Comparison of ENCODE assay signal across 12 mouse cellular contexts in the genomic region with DNA sequence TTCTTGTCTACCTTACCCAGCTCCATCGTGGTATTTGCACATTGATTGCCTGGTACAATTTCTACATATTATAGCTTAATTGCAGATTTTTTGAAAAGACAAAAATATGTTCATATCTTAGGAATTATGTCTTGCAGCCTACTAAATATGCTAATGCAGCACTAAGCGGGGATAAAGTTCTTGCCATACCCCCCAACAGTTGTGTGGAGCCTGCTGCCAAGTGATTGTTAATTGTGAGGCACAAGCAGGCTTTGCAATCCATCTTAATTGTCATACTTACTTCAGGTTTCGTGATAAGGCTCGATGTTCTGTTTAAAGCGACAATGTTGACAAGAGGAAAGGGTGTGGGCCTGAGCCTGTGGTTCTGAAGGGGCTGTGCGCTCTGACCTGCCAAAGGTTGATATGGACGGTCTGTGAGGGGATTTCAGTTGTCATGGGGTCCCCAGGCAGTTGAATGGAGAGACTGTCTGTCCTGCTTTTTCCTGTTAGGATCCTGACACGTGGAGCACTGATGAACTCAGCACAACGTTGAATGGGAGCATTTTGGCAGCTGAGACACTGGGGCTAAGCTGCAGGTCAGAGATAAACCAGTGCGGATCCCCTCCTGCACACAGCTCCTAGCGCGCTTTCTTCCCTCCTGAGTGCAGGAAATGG. TPM values are rescaled to one million over a fixed set of nuclear protein-coding genes. Genes with fewer than 3 reads are reported as not detected.
DNase-seq lines count a peak whose midpoint lies in the region; ATAC-seq and TF ChIP-seq lines count a peak whose summit lies in the region.
"Had no signal": no experiment of that assay in that cellular context is flagged by ENCODE, and none has a peak within 500 bp of the region (broad histone marks: within the 10 kb centered on the region; RNA-seq: fewer than 3 reads in every experiment).

No protein-coding gene starts in this region.

- H3K4me3 ChIP-seq in heart, embryonic 13.5 days = no peak overlapping the region
- H3K4me3 ChIP-seq in liver, embryonic 11.5 days (ENCODE audit: low read depth, low read length) = 0 out of 2 replicates have a peak overlapping the region, but pooled peaks have one; percentile 8
- H3K4me3 ChIP-seq in gastrocnemius, adult 2 months = no peak overlapping the region
- H3K4me3 ChIP-seq in neural tube, embryonic 15.5 days (replicated peaks) = no peak overlapping the region
- H3K4me3 ChIP-seq: embryonic facial prominence, embryonic 15.5 days had no signal

- no peaks in the 10 kb centered on the region for H3K27me3 ChIP-seq in heart, embryonic 13.5 days (replicated peaks)
- H3K27me3 ChIP-seq in liver, embryonic 11.5 days (replicated peaks; ENCODE audit: control insufficient read depth, insufficient read depth, low read length) = no peaks in the 10 kb centered on the region
- H3K27me3 ChIP-seq in neural tube, embryonic 15.5 days (replicated peaks) = no peaks in the 10 kb centered on the region
- H3K27me3 ChIP-seq: embryonic facial prominence, embryonic 15.5 days had no signal

- no peak for TF ChIP-seq CTCF in gastrocnemius, adult 2 months (IDR thresholded peaks at IDR 0.05)

- H3K36me3 ChIP-seq in heart, embryonic 13.5 days = no peaks in the 10 kb centered on the region
- H3K36me3 ChIP-seq in liver, embryonic 11.5 days (ENCODE audit: control insufficient read depth, insufficient read depth, low read length) = no peaks in the 10 kb centered on the region
- no peaks in the 10 kb centered on the region for H3K36me3 ChIP-seq in neural tube, embryonic 15.5 days
- H3K36me3 ChIP-seq: embryonic facial prominence, embryonic 15.5 days had no signal

- intact Hi-C loops in gastrocnemius, adult 2 months (cut with DNase I) = no loop called here

- no peak for DNase-seq in heart, adult 8-10 months (ENCODE audit: low spot score)
- DNase-seq in R1 (ENCODE audit: low read depth, low spot score) = peak; percentile 11
- peak; percentile 72 for DNase-seq in liver, embryonic 11.5 days (ENCODE audit: low spot score)
- DNase-seq in gastrocnemius, adult 2 months = no peak
- no peak for DNase-seq in frontal cortex, postnatal 25 days (ENCODE audit: low spot score in 2 of 2)
- DNase-seq: cerebellum, adult 18-20 months; gastrocnemius, postnatal 25 days had no signal

- H3K4me1 ChIP-seq in heart, embryonic 13.5 days = peaks cover 16% of the 10 kb centered on the region
- peaks cover 21% of the 10 kb centered on the region for H3K4me1 ChIP-seq in liver, embryonic 11.5 days (replicated peaks; ENCODE audit: control insufficient read depth, insufficient read depth, low read length)
- H3K4me1 ChIP-seq in neural tube, embryonic 15.5 days = peaks cover 4% of the 10 kb centered on the region; the same call in 1 of the 2 replicates
- H3K4me1 ChIP-seq: embryonic facial prominence, embryonic 15.5 days had no signal

- no peak for ATAC-seq in heart, embryonic 13.5 days (ENCODE audit: extremely low read depth, insufficient number of reproducible peaks, low FRiP score, low TSS enrichment)
- peak; percentile 97 for ATAC-seq in liver, embryonic 11.5 days (replicated peaks; ENCODE audit: low FRiP score)
- 0 out of 2 replicates have a peak, but pooled peaks have one; percentile 26 for ATAC-seq in megakaryocyte, adult 5-6 weeks (ENCODE audit: poor library complexity, severe bottlenecking)
- ATAC-seq in neural tube, embryonic 15.5 days (ENCODE audit: low FRiP score) = no peak
- ATAC-seq: intestine, embryonic 16.5 days had no signal

- 0 out of 2 replicates have a peak overlapping the region, but pooled peaks have one; percentile 19 for H3K9ac ChIP-seq in heart, embryonic 13.5 days
- H3K9ac ChIP-seq in liver, embryonic 11.5 days (ENCODE audit: low read depth, low read length) = peak overlapping the region; percentile 55; the same call in 1 of the 2 replicates
- no peak overlapping the region for H3K9ac ChIP-seq in neural tube, embryonic 15.5 days (replicated peaks)
- H3K9ac ChIP-seq: embryonic facial prominence, embryonic 15.5 days had no signal

- 21% methylated on average over 12 of the region's 12 CpGs for WGBS in heart, embryonic 13.5 days
- 12% methylated on average over 12 of the region's 12 CpGs for WGBS in liver, embryonic 11.5 days
- WGBS in neural tube, embryonic 15.5 days = 74% methylated on average over 12 of the region's 12 CpGs

- 0 out of 2 replicates have a peak overlapping the region, but pooled peaks have one; percentile 12 for H3K27ac ChIP-seq in heart, embryonic 13.5 days (replicated peaks)
- peak overlapping the region; percentile 77 for H3K27ac ChIP-seq in liver, embryonic 11.5 days (ENCODE audit: low read depth, low read length)
- no peak overlapping the region for H3K27ac ChIP-seq in gastrocnemius, adult 2 months
- no peak overlapping the region for H3K27ac ChIP-seq in neural tube, embryonic 15.5 days (replicated peaks)
- H3K27ac ChIP-seq: embryonic facial prominence, embryonic 15.5 days had no signal

- H3K4me2 ChIP-seq in heart, embryonic 13.5 days = peak overlapping the region; percentile 45
- H3K4me2 ChIP-seq in liver, embryonic 11.5 days = peak overlapping the region; percentile 60
- no peak overlapping the region for H3K4me2 ChIP-seq in neural tube, embryonic 15.5 days
- H3K4me2 ChIP-seq: embryonic facial prominence, embryonic 15.5 days had no signal

- H3K9me3 ChIP-seq in heart, embryonic 13.5 days = no peaks in the 10 kb centered on the region
- H3K9me3 ChIP-seq in liver, embryonic 11.5 days (ENCODE audit: control insufficient read depth, low read length) = no peaks in the 10 kb centered on the region
- H3K9me3 ChIP-seq in neural tube, embryonic 15.5 days (replicated peaks) = no peaks in the 10 kb centered on the region; the same call in 1 of the 2 replicates
- H3K9me3 ChIP-seq: embryonic facial prominence, embryonic 15.5 days had no signal

RNA-seq across cellular contexts. Expression of a gene that starts 54.5 kb away (rescaled TPM):
- 21.8 and 22.4 TPM in 2 replicates for polyA plus RNA-seq in heart, embryonic 13.5 days (2015; fragmentation: Nextera tagmentation; extraction: Ambion mirVana)
- 10 to 100 TPM; 41.1 to 54.9 (median 50.8) TPM for total RNA-seq in heart, adult 8-10 months (2022)
- polyA plus RNA-seq in liver, embryonic 11.5 days (2014; fragmentation: Nextera tagmentation; extraction: Ambion mirVana) = 32.8 and 33.2 TPM in 2 replicates
- total RNA-seq in megakaryocyte, adult 5-6 weeks (2015) = 288 and 305 TPM in 2 replicates
- 278 and 291 TPM in 2 replicates for total RNA-seq in megakaryocyte, adult 5-6 weeks (2017)
- total RNA-seq in gastrocnemius, adult 2 months (2021) = 10 to 100 TPM; 31.3 to 41.6 TPM
- polyA plus RNA-seq in neural tube, embryonic 15.5 days (2015; fragmentation: Nextera tagmentation; extraction: Ambion mirVana) = 40.5 and 41.1 TPM in 2 replicates

Comparison
In these comparisons a context has a peak if more than half of its experiments do, and no peak if none do; other contexts are left out.
1. ATAC-seq: peak in liver, embryonic 11.5 days (single experiment) and megakaryocyte, adult 5-6 weeks (single experiment); none in heart, embryonic 13.5 days (single experiment) and neural tube, embryonic 15.5 days (single experiment).
2. H3K27ac ChIP-seq: peak in heart, embryonic 13.5 days (single experiment) and liver, embryonic 11.5 days (single experiment); none in gastrocnemius, adult 2 months (single experiment) and neural tube, embryonic 15.5 days (single experiment).
3. DNase-seq: peak in R1 (single experiment) and liver, embryonic 11.5 days (single experiment); none in heart, adult 8-10 months (single experiment), gastrocnemius, adult 2 months (single experiment) and frontal cortex, postnatal 25 days (0 of 2).
4. RNA of a gene that starts 54.5 kb away (total RNA-seq): 278 to 305 TPM in megakaryocyte, adult 5-6 weeks; 41.1 to 54.9 TPM in heart, adult 8-10 months and 31.3 to 41.6 TPM in gastrocnemius, adult 2 months; every median in the first group is over 4 times any median in the second.